Mouse (Mus musculus): Measurements from ENCODE around the gene Cdc34b.

Cdc34b gene

GRCm38 (mm10) chr11:94732773-94733172 is 8.8 kb upstream of the Cdc34b start:
- no peak for DNase-seq (ENCODE audit: extremely low read depth, low read depth, low spot score)

GRCm38 (mm10) chr11:94735746-94736145 is 5.8 kb upstream of the Cdc34b start:
- DNase-seq (ENCODE audit: extremely low read depth, low read depth, low spot score) = no peak

GRCm38 (mm10) chr11:94752946-94753713 is 11.5 kb downstream of the Cdc34b start:
- DNase-seq (ENCODE audit: extremely low read depth, low read depth, low spot score) = no peak

GRCm38 (mm10) chr11:94759916-94760315 is 18.3 kb downstream of the Cdc34b start:
- DNase-seq (ENCODE audit: extremely low read depth, low read depth, low spot score) = no peak

- DNase-seq (ENCODE audit: extremely low read depth, low read depth, low spot score) = no peak
These were observed 18.8 kb downstream of the Cdc34b start for GRCm38 (mm10) chr11:94760364-94760763.

GRCm38 (mm10) chr11:94760799-94761198 is 19.2 kb downstream of the Cdc34b start:
- no peak for DNase-seq (ENCODE audit: extremely low read depth, low read depth, low spot score)

GRCm38 (mm10) chr11:94762281-94762680 is 20.7 kb downstream of the Cdc34b start:
- no peak for DNase-seq (ENCODE audit: extremely low read depth, low read depth, low spot score)

GRCm38 (mm10) chr11:94762775-94763174 is 21.2 kb downstream of the Cdc34b start:
- DNase-seq (ENCODE audit: extremely low read depth, low read depth, low spot score) = no peak

GRCm38 (mm10) chr11:94767241-94767640 is 25.7 kb downstream of the Cdc34b start:
- DNase-seq (ENCODE audit: extremely low read depth, low read depth, low spot score) = no peak

- DNase-seq (ENCODE audit: extremely low read depth, low read depth, low spot score) = no peak
These were observed 30.9 kb downstream of the Cdc34b start for GRCm38 (mm10) chr11:94772363-94773055.

- no peak for DNase-seq (ENCODE audit: extremely low read depth, low read depth, low spot score)
These were observed 32.3 kb downstream of the Cdc34b start for GRCm38 (mm10) chr11:94773851-94774250.

GRCm38 (mm10) chr11:94774887-94775497 is 33.4 kb downstream of the Cdc34b start:
- DNase-seq (ENCODE audit: extremely low read depth, low read depth, low spot score) = no peak

GRCm38 (mm10) chr11:94782603-94783002 is 41.0 kb downstream of the Cdc34b start, which contains the start of gene Tmem92:
Gene Tmem92, minus strand, starts transcription at chr11:94782703.
- DNase-seq (ENCODE audit: extremely low read depth, low read depth, low spot score) = no peak

- DNase-seq (ENCODE audit: extremely low read depth, low read depth, low spot score) = no peak
These were observed 43.7 kb downstream of the Cdc34b start for GRCm38 (mm10) chr11:94785247-94785646.

GRCm38 (mm10) chr11:94791700-94792099 is 50.1 kb downstream of the Cdc34b start:
- DNase-seq (ENCODE audit: extremely low read depth, low read depth, low spot score) = no peak

Data from fat pad, adult 2 months (tissue).